Mouse (Mus musculus) liver, embryonic 14.5 days (tissue): ENCODE data around the gene Tmem214. TPM values are rescaled to one million over a fixed set of nuclear protein-coding genes. Genes with fewer than 3 reads are reported as not detected.
A peak's percentile ranks its signal among the peaks of the same experiment; 100 is the strongest.
"Not testable (repeated sequence)": the region's sequence is repeated elsewhere in the genome, so short reads cannot be mapped to it uniquely, and the experiment has no call there.

ENCODE experiments used
- ATAC-seq: fragments of 200-750 bp; cut with Nextera tagmentation; 2 replicates; pipeline ENCODE4 v1.8.0; 2017; ENCODE audit warnings: moderate number of reproducible peaks, mild to moderate bottlenecking, moderate library complexity; ENCODE audit not compliant: insufficient read depth
- DNase-seq, 3 experiments: peaks; one replicate each; pipeline ENCODE4 v3.0.0-alpha.2; 2012 to 2013; ENCODE audit warnings: low read depth in 3 of 3, low spot score in 3 of 3
- H3K27ac ChIP-seq: fragments of 300-500 bp; sonication (generic); 2 replicates; pipeline ENCODE4 v1.5.1; 2014; ENCODE audit warnings: moderate library complexity, mild to moderate bottlenecking, control low read depth, inconsistent platforms
- H3K27me3 ChIP-seq: fragments of 300-500 bp; sonication (generic); 2 replicates; pipeline ENCODE4 v1.6.1; 2014; ENCODE audit warnings: mild to moderate bottlenecking, low read length, moderate library complexity; ENCODE audit not compliant: control insufficient read depth, insufficient read depth
- H3K36me3 ChIP-seq: fragments of 300-500 bp; sonication (generic); replicated peaks from 2 replicates; pipeline ENCODE4 v1.6.1; 2014; ENCODE audit warnings: low read depth; ENCODE audit not compliant: control insufficient read depth, insufficient read depth
- H3K4me1 ChIP-seq, 2 experiments: fragments of 200-500 bp in 1 of 2; fragments of 300-500 bp in 1 of 2; sonication (generic) in 1 of 2; replicated peaks; 2 replicates each; pipeline ENCODE4 v1.6.1; 2012 to 2014; ENCODE audit warnings: antibody characterized with exemption in 1 of 2, inconsistent platforms in 1 of 2, low read length in 1 of 2; ENCODE audit not compliant: control insufficient read depth in 2 of 2, insufficient read depth in 2 of 2
- H3K4me2 ChIP-seq: fragments of 300-500 bp; sonication (generic); 2 replicates; pipeline ENCODE4 v1.6.1; 2014; ENCODE audit warnings: low read depth, mild to moderate bottlenecking, control low read depth, moderate library complexity
- H3K4me3 ChIP-seq, 2 experiments: fragments of 200-500 bp in 1 of 2; fragments of 300-500 bp in 1 of 2; sonication (generic) in 1 of 2; 2 replicates each; pipeline ENCODE4 v1.5.1; 2012 to 2014; ENCODE audit warnings: low read depth in 2 of 2, low read length in 2 of 2, mild to moderate bottlenecking in 2 of 2, control low read depth in 1 of 2, inconsistent platforms in 1 of 2, moderate library complexity in 1 of 2; ENCODE audit not compliant: insufficient read depth in 1 of 2
- H3K9ac ChIP-seq: fragments of 300-500 bp; sonication (generic); replicated peaks from 2 replicates; pipeline ENCODE4 v1.6.1; 2014; ENCODE audit warnings: mild to moderate bottlenecking, control low read depth, moderate library complexity
- H3K9me3 ChIP-seq: fragments of 300-500 bp; sonication (generic); 2 replicates; pipeline ENCODE4 v1.6.1; 2016; ENCODE audit warnings: low read length, mixed read lengths; ENCODE audit not compliant: control insufficient read depth
- CTCF ChIP-seq: IDR thresholded peaks from 2 replicates; pipeline ENCODE4 v1.5.1; 2016; ENCODE audit warnings: antibody characterized with exemption, low read depth, control low read depth
- EP300 ChIP-seq: IDR thresholded peaks from 2 replicates; pipeline ENCODE4 v1.6.1; 2016; ENCODE audit warnings: antibody characterized with exemption, low read depth
- WGBS: fragments of 180-500 bp; shearing (Covaris S2); extraction: QIAGEN DNeasy Blood & Tissue Kit; methylation state at CpG from one replicate; pipeline ENCODE4 v1.1.7; 2014; ENCODE audit not compliant: insufficient replicate concordance; 5-methylcytosine and 5-hydroxymethylcytosine counted together
- polyA plus RNA-seq, 2 experiments: library from polyadenylated mRNA; depleted of rRNA in 1 of 2; stranded (reverse) in 1 of 2; unstranded in 1 of 2; fragments of >200 nt; fragmentation: Nextera tagmentation in 1 of 2; extraction: Ambion mirVana in 1 of 2; gene quantifications; 2 replicates each; pipeline versions ENCODE4 v1.2.1 to v1.2.3; 2012 to 2014

Tmem214 gene
- polyA plus RNA-seq, 2 experiments, result 21.8 to 25.0 TPM

DNA sequence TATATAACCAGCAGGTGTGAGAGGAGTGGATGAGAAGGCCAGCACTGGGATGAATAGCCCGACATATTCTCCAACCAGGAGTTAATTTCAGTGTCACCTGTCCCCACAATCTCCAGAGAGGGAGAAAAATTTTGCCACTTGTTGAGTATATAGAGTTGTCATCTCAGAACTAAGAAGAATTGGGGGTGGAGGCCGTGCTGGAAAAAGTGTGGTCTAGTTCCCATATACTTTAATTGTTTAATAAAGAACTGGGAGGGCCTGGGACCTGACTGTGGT is 2.3 kb downstream of the Tmem214 start:
- Histone ChIP-seq H3K36me3 (peaks cover 41% of the 10 kb centered on the region), H3K4me1 (peaks cover 7% of the 10 kb centered on the region in 2 experiments), H3K4me3 (peak overlapping the region; percentile 94 to 95), H3K4me2 (peak overlapping the region; percentile 80), H3K27me3 (no peaks in the 10 kb centered on the region), H3K9me3 (no peaks in the 10 kb centered on the region), H3K9ac (peak overlapping the region; percentile 94), H3K27ac (no peak overlapping the region)
- TF ChIP-seq EP300 (no peak), CTCF (no peak)
- ATAC-seq (no peak), DNase-seq (no peak)
- WGBS, result 5% methylated on average over 2 of the region's 2 CpGs

DNA sequence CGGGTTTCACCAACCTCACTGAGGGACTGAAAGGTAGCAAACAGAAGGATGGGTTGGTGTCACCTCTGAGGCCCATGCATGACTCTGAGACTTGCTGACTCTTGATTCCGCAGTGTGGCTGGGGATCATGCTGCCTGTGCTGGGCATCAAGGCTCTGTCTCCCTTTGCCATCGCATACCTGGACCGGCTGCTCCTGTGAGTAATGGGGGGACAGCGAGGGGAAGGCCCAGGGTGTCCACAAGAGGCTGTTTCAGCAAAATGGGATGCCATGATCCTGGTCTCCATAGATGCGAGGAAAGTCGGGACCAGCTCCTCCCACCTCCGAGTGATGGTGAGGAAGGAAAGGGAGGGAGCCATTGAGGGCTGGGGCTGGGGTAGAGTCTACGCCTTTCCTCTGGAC is 4.8 kb downstream of the Tmem214 start:
- Histone ChIP-seq H3K36me3 (peaks cover 58% of the 10 kb centered on the region), H3K9me3 (no peaks in the 10 kb centered on the region), H3K9ac (no peak overlapping the region), H3K27me3 (no peaks in the 10 kb centered on the region), H3K27ac (no peak overlapping the region), H3K4me2 (no peak overlapping the region), H3K4me3 (no peak overlapping the region), H3K4me1 (peaks cover 7% of the 10 kb centered on the region in 2 experiments)
- TF ChIP-seq EP300 (no peak), CTCF (no peak)
- ATAC-seq (no peak), DNase-seq (no peak)
- 90% methylated on average over 9 of the region's 9 CpGs for WGBS

DNA sequence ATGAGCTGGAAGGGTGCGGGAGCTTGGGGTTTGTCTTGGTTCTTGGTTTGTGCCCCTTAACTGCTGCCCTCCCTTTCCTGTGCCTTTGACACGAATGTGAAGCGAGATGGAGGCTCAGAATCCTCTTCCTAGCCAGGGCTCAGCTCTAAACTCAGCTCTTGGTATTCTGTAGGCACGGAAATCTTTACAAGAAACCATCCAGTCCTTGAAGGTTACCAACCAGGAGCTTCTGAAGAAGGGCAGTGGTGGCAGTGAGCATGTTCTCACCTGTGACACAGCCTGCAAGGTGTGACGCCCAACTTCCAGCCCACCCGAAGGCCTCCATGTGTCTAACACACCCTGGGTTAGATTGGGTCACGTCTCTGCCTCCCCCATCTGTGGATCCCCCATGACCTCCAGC is 6.6 kb downstream of the Tmem214 start:
- Histone ChIP-seq H3K4me1 (peaks cover 3 to 5% of the 10 kb centered on the region in 2 experiments; a peak in 3 of 4 replicates), H3K4me3 (no peak overlapping the region), H3K27ac (no peak overlapping the region), H3K9ac (no peak overlapping the region), H3K4me2 (no peak overlapping the region), H3K9me3 (no peaks in the 10 kb centered on the region), H3K27me3 (no peaks in the 10 kb centered on the region), H3K36me3 (peaks cover 58% of the 10 kb centered on the region)
- no peak for DNase-seq
- WGBS, result 80% methylated on average over 7 of the region's 7 CpGs
- TF ChIP-seq EP300 (no peak), CTCF (no peak)
- no peak for ATAC-seq

DNA sequence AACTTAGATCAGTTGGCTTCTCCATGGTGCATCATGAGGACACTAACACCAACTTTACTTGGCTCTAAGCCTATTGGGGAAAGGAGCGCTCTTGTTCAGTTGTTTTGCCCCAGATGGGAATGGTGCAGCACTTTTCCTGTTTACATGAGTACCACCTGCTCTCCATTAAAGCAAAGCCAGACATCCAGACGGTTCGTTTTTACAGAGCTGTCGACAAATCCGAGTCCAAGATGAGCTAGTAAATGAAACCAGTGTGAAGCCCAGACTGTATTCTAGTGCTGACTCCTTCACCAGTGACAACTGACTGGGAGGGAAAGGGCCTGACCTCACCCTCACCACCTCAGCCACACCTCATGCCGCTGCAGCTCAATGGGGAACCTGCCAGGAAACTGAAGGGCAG is 10.8 kb downstream of the Tmem214 start:
- Histone ChIP-seq H3K9me3 (no peaks in the 10 kb centered on the region), H3K9ac (no peak overlapping the region), H3K4me3 (no peak overlapping the region), H3K36me3 (peaks cover 31% of the 10 kb centered on the region), H3K4me1 (no peaks in the 10 kb centered on the region; a peak in 1 of 4 replicates), H3K27ac (no peak overlapping the region), H3K27me3 (no peaks in the 10 kb centered on the region), H3K4me2 (no peak overlapping the region)
- 53% methylated on average over 6 of the region's 6 CpGs for WGBS
- TF ChIP-seq EP300, result no peak
- no peak for TF ChIP-seq CTCF
- ATAC-seq, result no peak
- DNase-seq, result no peak

DNA sequence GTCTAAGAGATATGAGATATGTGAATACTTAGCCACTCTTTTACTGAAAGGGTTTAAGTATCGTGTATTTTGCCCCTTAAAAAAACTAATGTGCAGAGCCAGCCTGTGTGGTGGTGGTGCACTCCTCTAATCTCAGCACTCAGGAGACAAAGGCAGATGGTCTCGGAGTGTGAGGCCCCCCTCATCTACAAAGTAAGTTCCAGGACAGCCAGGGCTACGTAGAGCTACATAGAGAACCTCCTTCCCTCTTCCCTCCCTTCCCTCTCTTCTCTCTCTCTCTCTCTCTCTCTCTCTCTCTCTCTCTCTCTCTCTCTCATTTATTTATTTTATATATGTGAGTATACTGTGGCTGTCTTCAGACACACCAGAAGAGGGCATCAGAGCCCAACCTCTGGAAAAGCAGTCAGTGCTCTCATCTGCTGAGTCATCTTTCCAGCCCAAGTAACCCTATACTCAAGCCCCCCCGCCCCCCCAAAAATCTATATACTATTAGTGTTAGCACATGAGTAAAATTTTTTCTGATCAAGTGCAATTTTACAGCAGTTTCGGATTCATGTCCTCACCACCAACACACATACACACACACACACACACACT is 11.6 kb downstream of the Tmem214 start:
- peaks cover 24% of the 10 kb centered on the region for H3K36me3 ChIP-seq

DNA sequence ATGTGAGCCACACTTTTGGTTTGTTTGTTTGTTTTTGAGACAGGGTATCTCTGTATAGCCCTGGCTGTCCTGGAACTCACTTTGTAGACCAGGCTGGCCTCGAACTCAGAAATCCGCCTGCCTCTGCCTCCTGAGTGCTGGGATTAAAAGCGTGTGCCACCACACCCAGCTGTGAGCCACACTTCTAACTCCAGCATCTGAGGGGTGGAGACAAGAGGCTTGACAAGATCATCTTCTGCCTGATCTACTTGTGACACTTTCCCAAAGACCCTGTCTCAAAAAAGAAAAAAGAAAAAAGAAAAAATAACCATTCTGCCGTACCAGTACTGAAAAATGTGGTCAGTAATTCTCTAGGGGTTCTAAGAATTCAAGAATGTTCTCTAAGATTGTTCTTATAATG is 14.0 kb downstream of the Tmem214 start:
- not testable (repeated sequence) for DNase-seq, H3K9ac ChIP-seq

More for the DNA sequence above, 11.6 kb downstream of the Tmem214 start:
- no peaks in the 10 kb centered on the region for H3K27me3 ChIP-seq
- no peak for DNase-seq
- no peak overlapping the region for H3K9ac ChIP-seq
- H3K9me3 ChIP-seq, result no peaks in the 10 kb centered on the region
- H3K4me1 ChIP-seq, result no peaks in the 10 kb centered on the region; a peak in 1 of 4 replicates
- no peak overlapping the region for H3K27ac ChIP-seq
- no peak overlapping the region for H3K4me2 ChIP-seq
- WGBS, result 64% methylated on average over 5 of the region's 5 CpGs
- no peak overlapping the region for H3K4me3 ChIP-seq
- ATAC-seq, result no peak
- TF ChIP-seq CTCF (no peak; the same call in 1 of the 2 replicates), EP300 (no peak)

More for the DNA sequence above, 14.0 kb downstream of the Tmem214 start:
- H3K27ac ChIP-seq, ATAC-seq, H3K4me1 ChIP-seq, H3K27me3 ChIP-seq, H3K36me3 ChIP-seq, H3K4me3 ChIP-seq, H3K9me3 ChIP-seq, H3K4me2 ChIP-seq: not testable (repeated sequence)
- WGBS, result 60% methylated on average over 4 of the region's 4 CpGs
